ENCODE assay signal across 8 mouse cellular contexts in genomic region chr12:76895777-76896176, GRCm38 (mm10).
A peak's percentile ranks its signal among the peaks of the same experiment; 100 is the strongest.
DNase-seq lines count a peak whose midpoint lies in the region; ATAC-seq and TF ChIP-seq lines count a peak whose summit lies in the region.

No protein-coding gene starts in this region.

- H3K36me3 ChIP-seq in heart, postnatal 0 days (replicated peaks; ENCODE audit: control insufficient read depth, insufficient read depth, low read length): peaks cover 3% of the 10 kb centered on the region; the same call in 1 of the 2 replicates
- H3K36me3 ChIP-seq in hindbrain, embryonic 14.5 days (replicated peaks; ENCODE audit: control insufficient read depth, insufficient read depth): no peaks in the 10 kb centered on the region; the same call in none of the 2 replicates
- no peaks in the 10 kb centered on the region for H3K36me3 ChIP-seq in stomach, embryonic 16.5 days (ENCODE audit: control insufficient read depth, insufficient read depth, low read length)

- no peak overlapping the region for H3K9ac ChIP-seq in heart, postnatal 0 days (replicated peaks; ENCODE audit: low read depth, low read length)
- H3K9ac ChIP-seq in hindbrain, embryonic 14.5 days: no peak overlapping the region
- no peak overlapping the region for H3K9ac ChIP-seq in stomach, embryonic 16.5 days (ENCODE audit: low read length)

- WGBS in heart, postnatal 0 days: 16% methylated on average over 7 of the region's 7 CpGs
- 35% methylated on average over 7 of the region's 7 CpGs for WGBS in hindbrain, embryonic 14.5 days
- 56% methylated on average over 7 of the region's 7 CpGs for WGBS in stomach, embryonic 16.5 days

- intact Hi-C loops in heart, postnatal 25 days (cut with DNase I): no loop called here
- intact Hi-C loops in left cerebral cortex, postnatal 25 days (cut with DNase I): no loop called here

- no peak overlapping the region for H3K4me2 ChIP-seq in heart, postnatal 0 days (ENCODE audit: low read depth, low read length)
- no peak overlapping the region for H3K4me2 ChIP-seq in hindbrain, embryonic 14.5 days (replicated peaks)
- H3K4me2 ChIP-seq in stomach, embryonic 16.5 days (ENCODE audit: low read depth, low read length): no peak overlapping the region

- H3K27me3 ChIP-seq in heart, postnatal 0 days (ENCODE audit: control insufficient read depth, insufficient read depth, low read length): no peaks in the 10 kb centered on the region
- no peaks in the 10 kb centered on the region for H3K27me3 ChIP-seq in hindbrain, embryonic 14.5 days (ENCODE audit: control insufficient read depth, insufficient read depth, low read length)
- H3K27me3 ChIP-seq in stomach, embryonic 16.5 days (ENCODE audit: control insufficient read depth, insufficient read depth, low read length): no peaks in the 10 kb centered on the region

- H3K4me3 ChIP-seq in heart, postnatal 0 days (ENCODE audit: low read depth, low read length): no peak overlapping the region
- H3K4me3 ChIP-seq in hindbrain, embryonic 14.5 days (replicated peaks; ENCODE audit: low read length): no peak overlapping the region
- no peak overlapping the region for H3K4me3 ChIP-seq in stomach, embryonic 16.5 days (replicated peaks; ENCODE audit: low read length)

- no peaks in the 10 kb centered on the region for H3K9me3 ChIP-seq in heart, postnatal 0 days (replicated peaks; ENCODE audit: control insufficient read depth, low read length)
- no peaks in the 10 kb centered on the region for H3K9me3 ChIP-seq in hindbrain, embryonic 14.5 days (ENCODE audit: control insufficient read depth, low read length)
- H3K9me3 ChIP-seq in stomach, embryonic 16.5 days (replicated peaks; ENCODE audit: control insufficient read depth, low read length): no peaks in the 10 kb centered on the region

- ATAC-seq in heart, postnatal 0 days (ENCODE audit: insufficient read depth, low read depth): peak; percentile 80
- ATAC-seq in hindbrain, embryonic 14.5 days (ENCODE audit: low FRiP score): 0 out of 2 replicates have a peak, but pooled peaks have one; percentile 57
- peak; percentile 47; the same call in 1 of the 2 replicates for ATAC-seq in stomach, embryonic 16.5 days (ENCODE audit: insufficient read depth, low FRiP score)

- TF ChIP-seq EP300 in heart, postnatal 0 days (IDR thresholded peaks at IDR 0.05; ENCODE audit: low read depth): no peak

- H3K27ac ChIP-seq in heart, postnatal 0 days (ENCODE audit: low read depth): peak overlapping the region; percentile 46
- no peak overlapping the region; the same call in 1 of the 2 replicates for H3K27ac ChIP-seq in hindbrain, embryonic 14.5 days
- H3K27ac ChIP-seq in stomach, embryonic 16.5 days (ENCODE audit: low read length): no peak overlapping the region

- peaks cover 16% of the 10 kb centered on the region for H3K4me1 ChIP-seq in heart, postnatal 0 days (ENCODE audit: control insufficient read depth, insufficient read depth)
- H3K4me1 ChIP-seq in hindbrain, embryonic 14.5 days (replicated peaks; ENCODE audit: control insufficient read depth, insufficient read depth, low read length): peaks cover 4% of the 10 kb centered on the region; the same call in 1 of the 2 replicates
- no peaks in the 10 kb centered on the region for H3K4me1 ChIP-seq in stomach, embryonic 16.5 days (ENCODE audit: control insufficient read depth, insufficient read depth, low read length)

- no peak for TF ChIP-seq CTCF in heart, postnatal 0 days (IDR thresholded peaks at IDR 0.05; ENCODE audit: low read depth)

- DNase-seq in heart, postnatal 0 days (ENCODE audit: low spot score): peak; percentile 78
- DNase-seq in heart, postnatal 25 days (ENCODE audit: low spot score): no peak
- peak; percentile 33 for DNase-seq in embryo, embryonic 10.5 days (ENCODE audit: low spot score)
- no peak for DNase-seq in hindbrain, embryonic 14.5 days (ENCODE audit: low spot score)
- no peak for DNase-seq in left cerebral cortex, postnatal 25 days (ENCODE audit: low spot score in 2 of 2)
- no peak for DNase-seq in gastrocnemius, postnatal 4 days (ENCODE audit: low spot score in 2 of 2)
- no peak for DNase-seq in right cerebral cortex, adult 2 months (ENCODE audit: low spot score in 2 of 2)

Comparison
In these comparisons a context has a peak if more than half of its experiments do, and no peak if none do; other contexts are left out.
1. DNase-seq: peak in heart, postnatal 0 days (single experiment) and embryo, embryonic 10.5 days (single experiment); none in heart, postnatal 25 days (single experiment), hindbrain, embryonic 14.5 days (single experiment), left cerebral cortex, postnatal 25 days (0 of 2), gastrocnemius, postnatal 4 days (0 of 2) and right cerebral cortex, adult 2 months (0 of 2).
2. Peak in every context shown above with its lines, with median percentiles within 50 percentile points of each other: ATAC-seq.